Mouse (Mus musculus) intestine, embryonic 14.5 days (tissue): ENCODE measurements at regions not wholly inside any gene's neighbourhood (a gene's known extent, or its start where the extent isn't known, plus 50 kb on each side); places are given as distances from the start of the nearest gene placed in this dataset.

Experiments
- ATAC-seq: fragments of 200-750 bp; cut with Nextera tagmentation; replicated peaks from 2 replicates; pipeline ENCODE4 v1.8.0; 2017; ENCODE audit warnings: low read depth, moderate number of reproducible peaks, moderate TSS enrichment, moderate library complexity; ENCODE audit not compliant: low FRiP score, low TSS enrichment
- DNase-seq: peaks from one replicate; pipeline ENCODE4 v3.0.0-alpha.2; 2018; ENCODE audit warnings: low spot score
- H3K27ac ChIP-seq: fragments of 300-500 bp; sonication (generic); 2 replicates; pipeline ENCODE4 v1.5.1; 2014; ENCODE audit warnings: low read depth, mild to moderate bottlenecking, control low read depth
- H3K27me3 ChIP-seq: fragments of 300-500 bp; sonication (generic); replicated peaks from 2 replicates; pipeline ENCODE4 v1.6.1; 2014; ENCODE audit warnings: low read length, control low read depth; ENCODE audit not compliant: control insufficient read depth, insufficient read depth
- H3K36me3 ChIP-seq: fragments of 300-500 bp; sonication (generic); 2 replicates; pipeline ENCODE4 v1.6.1; 2014; ENCODE audit warnings: low read length, control low read depth; ENCODE audit not compliant: control insufficient read depth, insufficient read depth
- H3K4me1 ChIP-seq: fragments of 300-500 bp; sonication (generic); replicated peaks from 2 replicates; pipeline ENCODE4 v1.6.1; 2014; ENCODE audit warnings: low read length, control low read depth, mixed read lengths; ENCODE audit not compliant: control insufficient read depth, insufficient read depth
- H3K4me2 ChIP-seq: fragments of 300-500 bp; sonication (generic); 2 replicates; pipeline ENCODE4 v1.6.1; 2014; ENCODE audit warnings: low read length
- H3K4me3 ChIP-seq: fragments of 300-500 bp; sonication (generic); 2 replicates; pipeline ENCODE4 v1.5.1; 2014; ENCODE audit warnings: low read depth, low read length, control low read depth, mixed read lengths
- H3K9ac ChIP-seq: fragments of 300-500 bp; sonication (generic); 2 replicates; pipeline ENCODE4 v1.6.1; 2014; ENCODE audit warnings: mild to moderate bottlenecking, low read length
- H3K9me3 ChIP-seq: fragments of 300-500 bp; sonication (generic); 2 replicates; pipeline ENCODE4 v1.6.1; 2016; ENCODE audit warnings: low read length, control low read depth; ENCODE audit not compliant: control insufficient read depth
- WGBS: fragments of 180-500 bp; shearing (Covaris S2); extraction: QIAGEN DNeasy Blood & Tissue Kit; methylation state at CpG from one replicate; pipeline ENCODE4 v1.1.7; 2014; 5-methylcytosine and 5-hydroxymethylcytosine counted together

DNA sequence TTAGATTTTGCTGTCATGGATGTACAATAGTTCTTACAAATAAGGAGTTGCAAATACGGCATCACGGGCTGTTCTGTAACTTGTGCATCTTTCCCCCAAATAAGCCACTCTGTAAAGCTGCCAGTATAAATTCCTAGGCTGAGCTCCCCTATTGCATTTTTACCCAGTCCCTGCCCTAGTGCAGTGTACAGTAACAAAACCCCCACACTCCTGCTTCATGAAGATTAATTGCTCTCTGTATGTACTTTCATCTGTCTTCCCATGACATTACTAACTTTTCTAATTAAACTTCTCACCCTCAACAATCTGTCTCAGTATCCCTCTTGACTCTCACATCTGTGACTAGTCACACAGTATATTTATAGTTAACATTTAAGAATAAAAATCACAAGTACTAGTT is 73.4 kb downstream of the Tm4sf1 start:
- H3K27me3 ChIP-seq = no peaks in the 10 kb centered on the region
- no peaks in the 10 kb centered on the region for H3K4me1 ChIP-seq
- H3K9me3 ChIP-seq = no peaks in the 10 kb centered on the region
- no peaks in the 10 kb centered on the region for H3K36me3 ChIP-seq
- no peak for ATAC-seq
- no peak overlapping the region for H3K9ac ChIP-seq
- H3K4me3 ChIP-seq = no peak overlapping the region
- no peak for DNase-seq
- no peak overlapping the region for H3K4me2 ChIP-seq
- no peak overlapping the region for H3K27ac ChIP-seq
- 87% methylated on average over 2 of the region's 2 CpGs for WGBS

GRCm38 (mm10) chr3:57223773-57224172 is 78.0 kb downstream of the Tm4sf1 start:
- no peak for DNase-seq

GRCm38 (mm10) chr3:57222318-57222914 is 79.4 kb downstream of the Tm4sf1 start:
- Histone ChIP-seq H3K9ac (no peak overlapping the region), H3K36me3 (no peaks in the 10 kb centered on the region), H3K27ac (no peak overlapping the region), H3K4me3 (no peak overlapping the region), H3K27me3 (no peaks in the 10 kb centered on the region), H3K4me1 (no peaks in the 10 kb centered on the region), H3K4me2 (no peak overlapping the region), H3K9me3 (no peaks in the 10 kb centered on the region)
- DNase-seq = no peak
- 77% methylated on average over 3 of the region's 3 CpGs for WGBS
- no peak for ATAC-seq

More at GRCm38 (mm10) chr3:57223773-57224172, 78.0 kb downstream of the Tm4sf1 start:
- Histone ChIP-seq H3K36me3 (no peaks in the 10 kb centered on the region), H3K9ac (no peak overlapping the region), H3K4me1 (no peaks in the 10 kb centered on the region), H3K27ac (no peak overlapping the region), H3K27me3 (no peaks in the 10 kb centered on the region), H3K9me3 (no peaks in the 10 kb centered on the region), H3K4me2 (no peak overlapping the region), H3K4me3 (no peak overlapping the region)
- 81% methylated on average over 2 of the region's 2 CpGs for WGBS
- no peak for ATAC-seq

DNA sequence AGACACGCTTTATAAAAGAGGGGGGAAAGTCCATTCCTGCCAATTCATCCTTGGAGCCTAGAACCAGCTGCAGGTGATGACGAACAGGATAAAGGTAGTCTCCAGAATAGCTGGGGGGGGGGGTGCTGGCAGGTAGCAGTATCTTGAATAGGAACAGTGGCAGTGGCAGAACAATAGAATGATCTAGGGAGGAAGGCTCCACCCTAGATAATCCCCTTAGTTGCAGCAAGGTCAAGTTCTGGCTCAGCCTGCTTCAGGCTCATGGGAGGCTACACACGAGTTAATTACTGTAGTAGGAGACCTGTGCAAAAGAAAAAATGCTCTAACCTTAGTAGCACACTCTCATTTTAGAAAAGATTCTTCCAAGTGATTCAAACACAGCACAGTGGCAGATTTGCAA is 83.4 kb downstream of the Tm4sf1 start:
- DNase-seq (no peak), ATAC-seq (no peak)
- no peaks in the 10 kb centered on the region for H3K27me3 ChIP-seq
- H3K4me1 ChIP-seq = no peaks in the 10 kb centered on the region
- no peak overlapping the region for H3K27ac ChIP-seq
- no peak overlapping the region for H3K4me2 ChIP-seq
- no peak overlapping the region for H3K4me3 ChIP-seq
- H3K9ac ChIP-seq = no peak overlapping the region
- 70% methylated on average over 3 of the region's 3 CpGs for WGBS
- no peaks in the 10 kb centered on the region for H3K9me3 ChIP-seq
- no peaks in the 10 kb centered on the region for H3K36me3 ChIP-seq

GRCm38 (mm10) chr3:57204066-57204723 is 97.6 kb downstream of the Tm4sf1 start:
- Histone ChIP-seq H3K4me3 (no peak overlapping the region), H3K4me1 (no peaks in the 10 kb centered on the region), H3K27ac (no peak overlapping the region), H3K9ac (no peak overlapping the region), H3K36me3 (no peaks in the 10 kb centered on the region), H3K4me2 (no peak overlapping the region), H3K9me3 (no peaks in the 10 kb centered on the region), H3K27me3 (no peaks in the 10 kb centered on the region)
- ATAC-seq = no peak
- WGBS = 22% methylated on average over 3 of the region's 3 CpGs
- peak; percentile 53 for DNase-seq

DNA sequence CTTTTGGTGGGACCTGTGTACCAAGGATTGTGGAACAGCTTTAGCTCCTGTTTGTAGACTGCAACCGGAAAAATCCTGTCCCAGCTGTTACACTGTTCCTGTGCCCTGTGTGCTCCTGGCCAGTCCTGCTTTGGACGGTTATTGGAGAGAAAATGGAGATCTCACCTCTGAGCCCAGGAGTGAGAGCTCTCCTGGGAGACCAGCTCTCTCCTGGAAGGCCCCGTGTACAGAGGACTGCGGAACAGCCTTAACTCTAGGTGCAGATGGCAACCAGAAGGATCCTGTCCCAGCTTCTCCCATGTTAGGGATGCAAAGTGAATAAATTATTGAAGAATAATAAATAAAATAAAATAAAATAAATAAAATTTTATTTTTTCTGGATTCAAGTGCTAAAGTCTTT is 98.4 kb downstream of the Tm4sf1 start:
- WGBS = 78% methylated on average over 4 of the region's 4 CpGs
- no peak for DNase-seq
- Histone ChIP-seq H3K9ac (no peak overlapping the region), H3K9me3 (no peaks in the 10 kb centered on the region), H3K27me3 (no peaks in the 10 kb centered on the region), H3K36me3 (no peaks in the 10 kb centered on the region), H3K27ac (no peak overlapping the region), H3K4me2 (no peak overlapping the region), H3K4me1 (no peaks in the 10 kb centered on the region), H3K4me3 (no peak overlapping the region)
- ATAC-seq = no peak

- H3K9me3 ChIP-seq = no peaks in the 10 kb centered on the region
- no peak for DNase-seq
- 58% methylated on average over 4 of the region's 4 CpGs for WGBS
These were observed 120.2 kb downstream of the Tm4sf1 start for GRCm38 (mm10) chr3:57181587-57181986.

DNA sequence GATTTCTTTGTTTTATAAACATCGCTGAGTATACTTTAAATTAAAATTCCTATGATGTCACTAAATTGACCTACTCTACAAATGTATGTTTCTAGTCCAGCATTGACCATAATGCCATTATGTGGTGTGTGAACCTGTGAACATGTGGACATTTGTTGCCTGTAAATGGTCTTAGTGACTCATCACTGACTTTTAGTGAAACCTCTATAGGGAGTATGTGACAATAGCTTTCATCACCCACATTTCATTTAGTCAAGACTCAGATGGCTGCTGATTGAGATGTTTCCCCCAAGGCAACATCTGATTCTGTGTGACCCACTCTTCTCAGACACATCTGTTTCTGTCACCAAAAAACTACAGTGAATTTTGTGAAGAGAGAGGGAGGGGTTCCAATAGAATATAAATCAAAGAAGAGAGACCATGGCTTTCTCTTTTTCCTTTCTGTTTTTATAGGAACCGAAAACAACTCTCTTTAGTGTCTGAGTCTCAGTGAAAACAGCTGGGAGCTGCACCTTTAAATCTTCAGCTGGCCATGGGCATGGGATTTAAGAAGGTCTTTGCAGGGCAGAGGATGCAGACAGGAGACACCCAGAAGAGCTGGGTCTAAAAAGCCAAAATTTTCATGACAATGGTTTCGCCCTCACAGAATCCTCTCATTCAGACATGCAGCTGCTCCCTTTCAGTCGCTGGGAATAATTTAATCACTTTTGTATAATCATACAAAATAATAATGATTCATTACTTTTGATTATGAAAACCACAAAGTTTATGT is 148.4 kb downstream of the Tm4sf1 start:
- H3K4me2 ChIP-seq = no peak overlapping the region
- WGBS = 58% methylated on average over 4 of the region's 4 CpGs
- no peaks in the 10 kb centered on the region for H3K9me3 ChIP-seq
- no peaks in the 10 kb centered on the region for H3K36me3 ChIP-seq
- H3K27me3 ChIP-seq = no peaks in the 10 kb centered on the region
- H3K4me1 ChIP-seq = no peaks in the 10 kb centered on the region
- ATAC-seq (no peak), DNase-seq (no peak)
- no peak overlapping the region for H3K4me3 ChIP-seq
- no peak overlapping the region for H3K9ac ChIP-seq
- H3K27ac ChIP-seq = no peak overlapping the region

More at GRCm38 (mm10) chr3:57181587-57181986, 120.2 kb downstream of the Tm4sf1 start:
- Histone ChIP-seq H3K4me2 (no peak overlapping the region), H3K36me3 (no peaks in the 10 kb centered on the region), H3K27me3 (no peaks in the 10 kb centered on the region), H3K4me1 (no peaks in the 10 kb centered on the region), H3K9ac (no peak overlapping the region), H3K4me3 (no peak overlapping the region), H3K27ac (no peak overlapping the region)
- ATAC-seq = no peak
